Mouse (Mus musculus): Measurements from ENCODE around the gene Slc4a4. TPM values are rescaled to one million over a fixed set of nuclear protein-coding genes. Genes with fewer than 3 reads are reported as not detected.

Slc4a4 gene
- 100 to 1,000 TPM; 100 to 126 TPM for total RNA-seq (2021)

DNA sequence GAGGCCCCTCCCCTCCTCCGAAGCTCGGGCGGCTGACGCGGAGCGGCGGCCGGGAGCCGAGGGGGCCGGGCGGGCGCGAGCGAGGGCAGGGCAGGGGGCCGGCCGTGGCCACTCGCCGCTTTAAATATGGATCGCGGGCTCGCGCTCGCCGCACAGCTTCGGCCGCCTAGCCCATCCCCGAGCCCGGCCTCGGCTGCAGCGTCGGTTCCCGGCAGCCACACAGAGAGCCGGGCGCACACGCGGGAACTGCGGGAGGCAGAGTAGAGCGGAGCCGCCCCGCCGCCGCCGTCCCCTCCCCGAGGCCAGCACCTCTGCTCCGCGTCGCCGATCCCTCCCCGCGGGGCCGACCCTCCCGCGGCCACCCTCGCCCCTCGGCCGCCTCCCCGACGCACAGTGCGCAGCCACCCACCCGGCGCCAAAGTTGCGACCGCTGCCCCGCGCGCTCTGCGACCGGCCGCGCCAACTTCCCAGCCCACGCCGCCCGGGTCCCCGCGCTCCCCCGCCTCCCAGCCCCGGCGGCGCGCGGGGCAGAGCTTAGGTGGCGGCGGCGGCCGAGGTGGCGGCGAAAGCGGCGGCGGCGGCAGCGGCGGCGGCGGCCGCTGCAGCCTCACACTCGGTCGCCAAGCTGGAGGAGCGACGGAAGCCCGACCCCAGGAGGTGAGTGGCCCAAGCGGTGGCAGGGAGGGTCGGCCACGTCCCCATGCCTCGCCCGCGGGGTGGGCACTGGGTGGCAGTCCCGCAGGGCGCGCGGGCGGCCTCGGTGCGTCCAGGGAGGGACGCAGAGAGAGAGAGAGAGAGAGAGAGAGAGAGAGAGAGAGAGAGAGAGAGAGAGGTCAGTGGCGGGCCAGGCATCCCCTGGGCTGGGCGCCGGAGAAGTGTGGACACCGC, at the start of gene Slc4a4:
TSS of gene Slc4a4 (plus strand) at position 151 of the 888 bp plus-strand sequence.
- intact Hi-C loops (cut with DNase I): loop anchor here (5.0 kb wide), 2 partner anchors 45 to 335 kb away; no protein-coding TSS in a partner anchor
- peak; percentile 35 to 43 for DNase-seq (ENCODE audit: low spot score in 2 of 2)

DNA sequence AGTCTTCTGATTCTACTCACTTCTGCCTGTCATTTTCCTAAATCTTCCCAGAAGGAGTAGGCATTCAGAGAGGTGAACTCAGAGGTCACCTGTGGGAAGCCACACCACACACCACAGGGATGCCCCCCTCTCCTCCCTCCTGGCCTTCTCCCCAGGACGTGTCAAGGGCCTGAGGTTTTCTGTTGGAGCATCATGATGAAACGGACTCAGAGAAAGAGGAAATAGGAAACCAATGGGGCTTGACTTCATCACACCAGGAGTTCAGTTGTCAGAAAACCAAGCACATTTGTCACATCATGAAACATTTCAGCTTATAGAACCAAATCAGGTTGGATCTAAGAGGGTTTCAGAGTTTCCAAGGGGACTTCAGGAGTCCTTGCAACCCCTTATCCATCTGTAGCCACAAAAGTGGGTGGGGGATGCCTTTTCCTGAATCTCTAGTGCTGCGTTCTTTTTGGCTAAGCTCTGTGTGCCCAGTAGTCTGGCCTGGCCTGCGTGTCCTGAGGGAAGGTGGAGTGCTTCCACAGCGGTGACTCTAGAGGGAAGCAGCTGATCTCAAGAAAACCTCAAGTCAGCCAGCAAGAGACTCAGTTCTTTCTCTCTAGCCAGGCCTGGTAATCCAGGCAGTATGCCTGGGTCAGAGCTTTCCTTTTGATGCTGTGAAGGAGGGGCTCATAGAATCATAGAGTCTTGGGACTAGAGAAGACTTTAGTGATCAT, 46.4 kb upstream of the Slc4a4 start:
- no peak for DNase-seq (ENCODE audit: low spot score in 2 of 2)
- intact Hi-C loops (cut with DNase I): no loop called here

DNA sequence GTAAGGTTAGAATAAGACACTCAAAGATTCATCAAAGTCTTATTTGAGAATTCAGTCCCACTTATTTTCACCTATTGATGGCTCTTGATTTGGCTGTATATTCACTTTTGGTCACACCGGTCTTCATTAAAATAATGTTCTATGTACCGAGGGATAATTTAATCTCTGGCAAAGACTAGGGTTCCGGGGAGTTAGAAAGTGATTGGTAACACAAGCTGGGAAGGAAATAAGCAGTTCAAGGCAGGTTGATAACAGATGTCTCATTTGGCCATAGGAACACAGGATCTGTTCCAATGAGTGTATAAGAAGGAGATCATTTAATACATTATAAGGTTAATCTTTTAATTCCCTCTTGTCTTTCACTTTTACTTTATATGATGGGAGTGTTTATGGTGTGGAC, 29.3 kb upstream of the Slc4a4 start:
- intact Hi-C loops (cut with DNase I): no loop called here
- no peak for DNase-seq (ENCODE audit: low spot score in 2 of 2)

DNA sequence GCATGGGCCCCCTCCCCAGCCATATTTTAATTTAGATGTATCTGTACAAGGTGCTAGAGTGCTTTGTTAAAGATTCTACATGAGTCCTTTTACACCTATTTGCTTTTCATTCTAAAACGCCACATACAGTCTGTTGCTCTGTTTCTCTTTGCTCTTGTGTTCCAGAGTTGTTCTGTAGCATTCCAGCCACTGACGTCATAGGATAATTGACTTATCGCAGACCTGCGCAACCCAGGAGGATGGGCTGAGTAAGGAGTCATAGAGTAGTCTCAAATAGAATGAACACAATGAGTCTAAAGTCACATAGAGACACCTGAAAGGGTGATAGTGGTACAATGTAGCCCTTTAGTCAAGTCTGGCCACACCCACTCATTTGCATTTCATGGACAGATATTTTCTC, 28.8 kb upstream of the Slc4a4 start:
- intact Hi-C loops (cut with DNase I): no loop called here
- DNase-seq (ENCODE audit: low spot score in 2 of 2): no peak

DNA sequence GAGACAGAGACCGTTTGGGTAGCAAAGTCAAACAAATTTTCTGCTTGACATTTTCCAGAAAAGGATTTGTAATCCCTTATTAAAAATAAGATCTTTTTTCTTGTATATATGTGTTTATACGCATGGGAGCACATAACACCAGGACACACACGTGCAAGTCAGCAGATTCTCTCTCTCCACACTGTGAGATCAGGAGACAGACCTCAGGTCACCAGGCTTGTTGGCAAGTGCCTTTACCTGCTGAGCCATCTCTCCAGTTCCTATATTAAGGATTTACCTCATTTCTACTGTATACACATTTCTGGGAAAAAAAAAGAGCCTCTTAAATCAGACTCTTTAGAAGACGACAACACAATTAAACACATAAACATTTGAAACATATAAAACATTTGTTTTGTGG, 28.4 kb upstream of the Slc4a4 start:
- no peak for DNase-seq (ENCODE audit: low spot score in 2 of 2)
- intact Hi-C loops (cut with DNase I): no loop called here

DNA sequence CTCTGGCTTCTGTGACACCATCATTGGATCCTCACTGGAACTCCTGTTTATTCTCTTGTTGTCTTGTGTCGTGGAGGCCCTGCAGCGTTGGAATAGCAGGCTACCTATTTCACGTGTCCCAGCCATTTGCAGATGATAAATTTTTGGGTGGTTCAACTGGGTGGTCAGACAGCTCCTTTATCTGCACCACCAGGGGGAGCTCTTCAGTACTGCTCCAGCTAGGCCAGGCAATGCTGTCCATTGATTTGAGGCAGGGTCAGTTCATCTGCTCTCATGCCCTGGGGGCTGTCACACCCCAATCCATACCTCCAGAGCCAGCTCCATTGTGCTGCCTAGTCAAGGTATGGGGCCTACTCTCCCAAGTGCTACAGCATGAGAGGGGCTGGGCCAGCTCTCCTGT, 24.5 kb upstream of the Slc4a4 start:
- intact Hi-C loops (cut with DNase I): no loop called here
- no peak for DNase-seq (ENCODE audit: low spot score in 2 of 2)

DNA sequence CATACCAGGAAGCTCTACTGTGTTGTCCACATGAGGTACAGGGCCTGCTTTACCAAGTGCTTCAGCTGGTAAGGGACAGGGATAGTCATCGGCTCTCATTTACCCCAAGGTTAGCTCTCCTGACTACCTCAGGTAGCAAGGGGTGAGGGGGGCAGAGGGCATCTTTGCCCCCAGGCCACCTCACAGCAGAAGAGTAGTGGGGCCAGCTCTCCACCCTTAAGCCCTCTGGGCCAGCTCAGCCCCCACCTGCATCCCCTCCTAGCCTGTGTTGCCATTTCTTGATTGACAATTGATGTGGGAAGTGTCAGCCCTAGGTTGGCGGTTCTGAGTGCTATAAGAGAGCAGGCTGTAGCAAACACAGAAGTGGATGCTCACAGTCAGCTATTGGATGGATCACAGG, 23.8 kb upstream of the Slc4a4 start:
- DNase-seq (ENCODE audit: low spot score in 2 of 2): no peak
- intact Hi-C loops (cut with DNase I): no loop called here

DNA sequence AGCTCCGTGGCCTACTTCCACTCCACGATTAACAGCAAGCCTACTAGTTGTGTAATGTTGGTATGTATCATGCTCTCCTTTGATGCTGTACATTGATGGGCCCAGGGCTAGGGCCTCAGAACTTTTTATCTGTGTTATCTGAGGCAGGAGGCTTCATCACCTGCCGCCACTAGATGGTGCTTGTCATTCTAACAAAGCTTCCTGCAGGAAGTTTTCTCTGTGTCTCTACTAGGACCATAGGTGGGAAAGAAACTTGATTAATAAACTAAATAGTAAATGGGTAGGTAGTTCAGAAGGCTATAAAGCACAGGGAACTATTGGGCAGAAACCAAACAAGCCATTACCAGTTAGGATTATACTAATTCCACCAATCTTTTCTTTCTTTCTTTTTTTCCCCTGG, 2.5 kb upstream of the Slc4a4 start:
- DNase-seq (ENCODE audit: low spot score in 2 of 2): peak; percentile 28 to 31
- intact Hi-C loops (cut with DNase I): loop anchor here (5.0 kb wide), 1 partner anchor 498 kb away; no protein-coding TSS in a partner anchor

DNA sequence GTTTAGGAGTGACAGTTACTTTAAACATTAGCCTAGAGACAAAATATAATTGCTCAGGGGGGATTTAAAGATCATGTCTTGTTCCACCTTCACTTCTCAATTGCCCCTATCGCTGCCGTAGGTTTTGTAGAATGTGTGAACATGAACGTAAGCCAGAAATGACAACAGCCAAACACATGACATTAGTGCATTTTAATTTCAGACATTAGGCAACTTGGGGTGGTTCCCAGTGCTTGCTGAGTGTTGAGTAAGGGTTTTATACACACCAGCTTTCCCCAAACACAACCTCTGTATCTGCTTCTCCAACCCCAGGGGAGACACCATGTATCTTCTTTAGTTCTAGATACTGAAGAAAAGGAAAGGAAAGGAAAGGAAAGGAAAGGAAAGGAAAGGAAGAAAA, 1.1 kb upstream of the Slc4a4 start:
- no peak for DNase-seq (ENCODE audit: low spot score in 2 of 2)
- intact Hi-C loops (cut with DNase I): loop anchor here (5.0 kb wide), 2 partner anchors 47 to 337 kb away; no protein-coding TSS in a partner anchor

DNA sequence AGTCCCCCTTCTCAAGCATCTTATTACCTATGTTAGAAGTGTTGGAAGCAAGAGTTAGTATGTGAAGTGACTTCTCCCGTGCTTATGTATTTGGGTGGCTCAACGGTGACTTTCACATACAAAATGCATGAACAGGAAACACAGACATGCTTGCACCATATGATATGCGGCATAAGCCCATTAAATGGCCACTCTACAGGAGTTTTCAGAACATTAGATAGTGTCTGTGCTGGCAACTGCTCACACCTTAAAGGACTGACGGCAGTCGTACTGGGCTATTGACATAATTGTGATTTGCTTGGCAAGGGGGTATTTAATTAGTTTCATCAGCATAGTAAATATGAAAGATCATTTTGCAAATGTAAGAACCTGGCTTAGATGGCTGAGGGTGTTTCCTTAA, 674 bp upstream of the Slc4a4 start:
- no peak for DNase-seq (ENCODE audit: low spot score in 2 of 2)
- intact Hi-C loops (cut with DNase I): loop anchor here (5.0 kb wide), 2 partner anchors 46 to 336 kb away; no protein-coding TSS in a partner anchor

DNA sequence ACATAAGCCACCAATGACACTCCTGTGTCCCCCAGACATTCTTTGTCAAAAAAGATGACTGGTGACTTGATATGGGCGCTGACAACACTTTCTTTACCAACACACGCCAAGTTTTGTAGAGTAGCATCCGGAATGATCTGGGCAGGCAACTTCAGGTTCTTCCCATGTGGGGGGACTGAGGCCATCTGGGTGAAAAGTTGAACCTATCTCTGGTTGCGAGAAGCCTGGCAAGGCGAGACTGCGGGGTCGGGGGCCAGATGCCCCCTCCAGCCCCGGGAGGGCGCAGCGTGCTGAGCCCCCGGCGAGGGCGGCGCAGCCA, 310 bp upstream of the Slc4a4 start:
- no peak for DNase-seq (ENCODE audit: low spot score in 2 of 2)
- intact Hi-C loops (cut with DNase I): loop anchor here (5.0 kb wide), 2 partner anchors 46 to 336 kb away; no protein-coding TSS in a partner anchor

DNA sequence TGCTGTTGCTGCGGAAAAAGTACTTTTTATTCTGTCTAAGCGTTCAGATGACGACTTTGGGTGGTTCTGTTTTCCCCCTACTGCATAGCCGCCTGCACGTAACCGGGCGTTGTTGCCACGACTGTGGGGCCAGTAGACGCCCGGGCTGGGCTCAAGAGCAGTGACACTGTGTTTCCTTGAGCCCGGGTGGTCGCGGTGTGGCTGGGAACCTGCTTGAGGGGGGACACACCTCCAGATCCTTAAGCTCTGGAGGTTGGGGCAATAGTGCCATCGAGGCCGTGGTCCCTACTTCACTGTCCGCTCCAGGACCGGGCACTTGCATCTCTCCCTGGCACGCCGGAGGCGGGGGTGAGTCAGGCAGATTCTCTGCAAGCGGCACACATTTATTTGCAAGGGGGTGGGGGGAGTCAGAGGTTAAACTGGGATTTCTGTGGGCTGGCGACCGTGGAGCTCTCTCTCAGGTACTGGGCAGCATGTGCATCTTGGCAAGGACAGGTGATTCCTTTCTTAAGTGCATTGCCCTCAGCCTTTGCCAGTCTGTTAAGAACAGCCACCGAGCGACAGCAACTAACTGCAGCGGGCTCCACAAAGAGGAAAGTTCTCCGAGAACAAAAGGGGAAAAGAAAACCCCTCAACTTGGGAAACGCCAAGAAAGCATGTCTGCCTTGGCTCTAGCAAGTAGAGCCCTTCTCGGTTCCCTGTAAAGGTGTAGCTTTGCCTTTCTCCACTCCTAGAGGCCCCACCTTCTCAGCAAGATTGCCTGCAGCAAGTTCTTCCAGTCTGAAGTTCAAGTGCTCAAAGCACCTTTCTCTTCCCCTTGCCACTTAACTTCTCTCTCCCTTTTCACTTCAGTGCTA, 1.2 kb downstream of the Slc4a4 start:
- DNase-seq (ENCODE audit: low spot score in 2 of 2): peak in 1 of 2 experiments; percentile 11

DNA sequence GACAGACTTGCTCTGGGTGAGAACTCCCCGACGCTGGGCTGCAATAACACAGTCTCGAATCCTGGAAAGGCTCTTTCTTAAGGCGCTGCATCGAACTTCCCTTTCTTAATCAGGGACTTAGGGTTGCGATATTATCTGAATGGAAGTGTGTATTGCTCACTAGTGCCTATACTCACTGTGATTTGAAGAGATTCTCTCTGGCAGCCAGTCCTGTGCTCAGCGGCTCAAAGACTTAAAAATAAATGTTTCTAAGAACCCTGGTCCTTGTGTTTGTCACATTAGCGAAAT, 1.7 kb downstream of the Slc4a4 start:
- DNase-seq (ENCODE audit: low spot score in 2 of 2): no peak
- intact Hi-C loops (cut with DNase I): loop anchor here (5.0 kb wide), 2 partner anchors 44 to 334 kb away; no protein-coding TSS in a partner anchor

More for the DNA sequence above, 1.2 kb downstream of the Slc4a4 start:
- intact Hi-C loops (cut with DNase I): loop anchor here (5.0 kb wide), 2 partner anchors 45 to 335 kb away; no protein-coding TSS in a partner anchor

DNA sequence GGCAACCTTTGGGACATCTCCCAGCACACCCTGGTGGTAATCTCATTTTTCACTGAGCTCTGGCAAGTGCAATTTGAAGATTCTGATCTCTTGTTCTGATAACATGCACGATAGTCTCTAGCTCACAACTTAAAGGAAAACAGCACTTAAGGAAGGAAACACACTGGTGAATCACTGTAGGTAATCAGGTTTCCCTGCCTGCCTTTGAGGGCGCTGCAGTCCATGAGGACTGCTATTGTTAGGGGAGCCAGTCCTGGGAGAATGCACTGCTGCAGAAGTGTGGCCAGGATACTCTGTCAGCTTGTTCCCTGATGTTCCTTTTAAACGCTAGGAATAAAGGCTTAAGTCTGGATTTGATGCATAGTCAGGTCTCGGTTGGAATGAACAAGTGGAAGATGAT, 2.7 kb downstream of the Slc4a4 start:
- no peak for DNase-seq (ENCODE audit: low spot score in 2 of 2)

DNA sequence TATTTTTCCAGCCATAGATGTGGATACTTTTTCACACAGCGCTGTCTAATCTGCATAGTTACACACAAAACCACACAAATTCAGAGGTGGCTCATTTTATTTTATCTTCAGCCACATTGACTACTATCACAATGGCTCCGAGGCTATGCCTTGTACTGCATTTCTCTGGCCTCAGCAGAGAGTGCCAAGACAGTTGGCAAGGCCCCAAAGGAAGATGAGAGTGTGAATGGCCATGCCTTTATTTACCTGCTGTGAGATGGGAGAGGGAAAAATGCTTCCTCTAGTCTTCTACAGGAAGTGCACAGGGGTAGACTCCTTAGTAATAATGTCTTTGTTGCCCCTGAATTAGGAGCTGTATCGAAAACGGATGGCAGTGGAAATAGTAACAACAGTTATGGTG, 3.5 kb downstream of the Slc4a4 start:
- intact Hi-C loops (cut with DNase I): no loop called here
- DNase-seq (ENCODE audit: low spot score in 2 of 2): no peak

More for the DNA sequence above, 2.7 kb downstream of the Slc4a4 start:
- intact Hi-C loops (cut with DNase I): loop anchor here (5.0 kb wide), 2 partner anchors 43 to 333 kb away; no protein-coding TSS in a partner anchor

DNA sequence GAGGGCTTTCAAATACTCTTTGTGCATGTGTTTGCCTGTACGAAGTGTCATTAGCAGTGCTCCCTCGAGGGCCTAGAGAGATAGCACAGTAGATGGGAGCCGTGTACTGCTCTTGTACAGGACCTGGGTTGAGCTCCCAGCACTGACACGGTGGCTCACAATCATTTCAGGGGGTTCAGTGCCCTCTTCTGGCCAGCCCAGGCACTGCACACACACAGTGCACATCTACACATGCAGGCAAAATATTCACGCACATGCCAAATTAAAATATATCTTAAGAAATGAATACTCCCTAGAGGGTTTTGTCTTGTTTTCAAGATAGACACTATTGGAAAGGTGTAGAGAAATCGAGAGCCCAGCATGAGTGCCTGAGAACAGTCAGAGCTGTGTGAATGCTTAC, 10.0 kb downstream of the Slc4a4 start:
- intact Hi-C loops (cut with DNase I): no loop called here
- no peak for DNase-seq (ENCODE audit: low spot score in 2 of 2)

DNA sequence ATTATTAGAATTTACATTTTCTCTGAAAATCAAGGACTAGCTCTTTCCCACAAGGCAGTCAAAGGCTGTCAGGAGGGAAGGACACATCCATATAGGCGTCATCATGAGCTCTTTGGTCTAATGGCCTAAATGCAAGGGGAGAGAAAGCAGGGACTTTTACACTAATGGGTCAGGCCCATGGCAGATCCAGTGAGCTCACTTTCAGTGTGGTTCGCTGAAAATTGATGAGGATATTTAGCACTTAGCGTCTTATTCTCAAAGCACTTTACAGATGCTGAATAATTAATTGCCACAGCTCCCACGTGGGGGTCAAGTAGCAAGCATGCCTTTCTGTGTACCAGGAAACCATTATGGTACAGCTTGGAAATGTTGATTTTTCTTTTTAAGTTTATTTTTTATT, 16.5 kb downstream of the Slc4a4 start:
- intact Hi-C loops (cut with DNase I): no loop called here
- no peak for DNase-seq (ENCODE audit: low spot score in 2 of 2)

DNA sequence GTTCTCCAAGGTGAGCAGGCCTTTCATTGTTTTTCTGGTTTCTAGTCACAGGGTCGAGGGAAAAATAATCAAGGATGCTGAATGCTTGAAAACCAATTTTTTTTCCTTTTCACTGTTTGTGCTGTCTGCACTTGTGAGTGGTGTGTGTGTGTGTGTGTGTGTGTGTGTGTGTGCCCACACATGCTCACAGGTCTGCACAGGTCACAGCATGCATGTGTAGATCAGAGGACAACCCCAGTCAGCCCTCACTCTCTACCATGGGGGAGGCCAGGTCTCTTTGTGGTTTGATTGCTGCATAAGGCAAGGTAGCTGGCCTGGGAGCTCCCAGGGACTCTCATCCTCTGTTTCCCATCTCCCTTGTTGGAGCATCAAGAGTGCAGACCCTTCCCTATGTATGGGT, 16.9 kb downstream of the Slc4a4 start:
- intact Hi-C loops (cut with DNase I): no loop called here
- DNase-seq (ENCODE audit: low spot score in 2 of 2): no peak

DNA sequence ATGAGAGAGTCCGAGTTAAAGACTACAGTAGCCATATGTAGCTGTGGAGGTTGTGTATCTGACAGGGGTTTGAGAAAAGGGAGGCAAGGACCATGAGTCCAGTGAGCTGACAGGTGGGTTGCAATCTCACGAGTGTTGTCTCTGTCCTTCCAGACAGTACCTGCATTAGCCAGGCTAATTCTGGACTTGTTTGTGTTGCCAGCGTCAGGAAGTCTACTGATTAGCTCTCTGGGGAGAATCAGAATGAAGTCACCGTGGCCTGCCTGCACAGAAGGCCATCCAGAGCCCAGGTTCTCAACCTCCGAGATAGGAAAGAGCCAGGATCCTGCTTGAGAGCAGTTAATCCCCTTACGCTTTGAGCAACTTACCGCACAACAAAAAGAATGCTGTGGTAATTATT, 18.2 kb downstream of the Slc4a4 start:
- no peak for DNase-seq (ENCODE audit: low spot score in 2 of 2)

DNA sequence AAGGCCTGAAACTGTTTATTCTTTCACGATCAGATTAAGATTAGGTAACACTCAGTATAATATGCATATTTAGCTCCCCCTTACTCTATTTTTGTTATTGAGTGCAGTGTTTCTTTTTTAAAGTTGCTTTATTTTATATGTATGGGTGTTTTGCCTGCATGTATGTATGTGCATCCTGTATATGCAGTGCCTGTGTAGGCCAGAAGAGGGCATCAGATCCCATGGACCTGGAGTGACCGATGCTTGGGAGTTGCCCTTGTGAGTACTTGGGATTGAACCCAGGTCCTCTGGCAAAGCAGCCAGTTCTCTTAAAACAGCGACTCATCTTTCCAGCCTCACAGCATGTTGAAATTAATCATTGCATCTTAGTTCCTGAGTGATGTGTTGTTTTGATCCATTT, 21.0 kb downstream of the Slc4a4 start:
- no peak for DNase-seq (ENCODE audit: low spot score in 2 of 2)
- intact Hi-C loops (cut with DNase I): no loop called here

More for the DNA sequence above, 18.2 kb downstream of the Slc4a4 start:
- intact Hi-C loops (cut with DNase I): no loop called here
